Mouse (Mus musculus) heart, postnatal 36 days (tissue): ENCODE measurements around the gene Cenps. TPM values are rescaled to one million over a fixed set of nuclear protein-coding genes. Genes with fewer than 3 reads are reported as not detected.
"Not testable (repeated sequence)": the region's sequence is repeated elsewhere in the genome, so short reads cannot be mapped to it uniquely, and the experiment has no call there.

Experiments
- DNase-seq, 2 experiments: peaks; one replicate each; pipeline ENCODE4 v3.0.0; 2021 to 2022
- intact Hi-C: fragments of 180-260 bp; cut with DNase I; formaldehyde crosslinking; loops from one replicate; pipeline ENCODE4 v1.15.1; 2025
- total RNA-seq, 2 experiments: library from RNA; stranded (reverse); gene quantifications; 2 replicates each; pipeline ENCODE4 v1.2.3; 2021

The Cenps gene
- total RNA-seq = 1 to 10 TPM; 7.9 to 8.6 TPM

- peak; percentile 92 to 93 for DNase-seq
- intact Hi-C loops = loop anchor here (2.0 to 5.0 kb wide), 2 partner anchors 60 to 394 kb away; no protein-coding TSS in a partner anchor
These were observed at the start of gene Cenps for GRCm38 (mm10) chr4:149136982-149137770. TSS of gene Cenps (minus strand) at chr4:149137629.

- DNase-seq = no peak
- intact Hi-C loops = loop anchor here (1.0 kb wide), 1 partner anchor 38 kb away; no protein-coding TSS in a partner anchor
These were observed 45.3 kb upstream of the Cenps start for GRCm38 (mm10) chr4:149182755-149183154.

- DNase-seq = peak in 1 of 2 experiments; percentile 17
- intact Hi-C loops = loop anchor here (1.0 kb wide), 1 partner anchor 38 kb away; no protein-coding TSS in a partner anchor
These were observed 44.8 kb upstream of the Cenps start for GRCm38 (mm10) chr4:149182192-149182591.

GRCm38 (mm10) chr4:149179573-149179972 is 42.1 kb upstream of the Cenps start:
- intact Hi-C loops = no loop called here
- DNase-seq = no peak

- intact Hi-C loops = no loop called here
These were observed 41.7 kb upstream of the Cenps start for GRCm38 (mm10) chr4:149179160-149179559.

GRCm38 (mm10) chr4:149178328-149178727 is 40.9 kb upstream of the Cenps start:
- intact Hi-C loops = no loop called here
- no peak for DNase-seq

More at GRCm38 (mm10) chr4:149179160-149179559, 41.7 kb upstream of the Cenps start:
- DNase-seq = no peak

- DNase-seq = no peak
- intact Hi-C loops = no loop called here
These were observed 39.6 kb upstream of the Cenps start for GRCm38 (mm10) chr4:149177046-149177445.

GRCm38 (mm10) chr4:149176645-149177044 is 39.2 kb upstream of the Cenps start:
- intact Hi-C loops = no loop called here
- DNase-seq = no peak

GRCm38 (mm10) chr4:149173661-149174060 is 36.2 kb upstream of the Cenps start:
- intact Hi-C loops = no loop called here
- DNase-seq = no peak

- intact Hi-C loops = no loop called here
- DNase-seq = peak; percentile 63 to 68
These were observed 35.2 kb upstream of the Cenps start for GRCm38 (mm10) chr4:149172666-149173065.

- intact Hi-C loops = no loop called here
- DNase-seq = peak; percentile 44 to 51
These were observed 34.7 kb upstream of the Cenps start for GRCm38 (mm10) chr4:149172083-149172482.

GRCm38 (mm10) chr4:149171581-149171981 is 34.2 kb upstream of the Cenps start:
- intact Hi-C loops = no loop called here
- peak; percentile 24 to 39 for DNase-seq

GRCm38 (mm10) chr4:149170394-149170931 is 33.0 kb upstream of the Cenps start:
- intact Hi-C loops = no loop called here
- DNase-seq = peak in 1 of 2 experiments; percentile 33

GRCm38 (mm10) chr4:149169926-149170325 is 32.5 kb upstream of the Cenps start:
- intact Hi-C loops = loop anchor here (10.0 kb wide), 1 partner anchor 1025 kb away; no protein-coding TSS in a partner anchor
- not testable (repeated sequence) for DNase-seq

GRCm38 (mm10) chr4:149168016-149168415 is 30.6 kb upstream of the Cenps start:
- no peak for DNase-seq

GRCm38 (mm10) chr4:149166957-149167611 is 29.7 kb upstream of the Cenps start:
- peak in 1 of 2 experiments; percentile 49 for DNase-seq
- intact Hi-C loops = loop anchor here (10.0 kb wide), 1 partner anchor 1022 kb away; no protein-coding TSS in a partner anchor

More at GRCm38 (mm10) chr4:149168016-149168415, 30.6 kb upstream of the Cenps start:
- intact Hi-C loops = loop anchor here (10.0 kb wide), 1 partner anchor 1023 kb away; no protein-coding TSS in a partner anchor

GRCm38 (mm10) chr4:149166215-149166946 is 29.0 kb upstream of the Cenps start, which contains the start of gene Pgd:
TSS of gene Pgd (minus strand) at chr4:149166771.
- intact Hi-C loops = loop anchor here (10.0 kb wide), 1 partner anchor 1022 kb away; no protein-coding TSS in a partner anchor
- peak; percentile 93 to 96 for DNase-seq

- no peak for DNase-seq
- intact Hi-C loops = loop anchor here (10.0 kb wide), 1 partner anchor 1019 kb away; no protein-coding TSS in a partner anchor
These were observed 26.7 kb upstream of the Cenps start for GRCm38 (mm10) chr4:149164150-149164549.

GRCm38 (mm10) chr4:149163196-149163595 is 25.8 kb upstream of the Cenps start:
- no peak for DNase-seq
- intact Hi-C loops = loop anchor here (10.0 kb wide), 1 partner anchor 1018 kb away; no protein-coding TSS in a partner anchor

- DNase-seq = no peak
- intact Hi-C loops = loop anchor here (10.0 kb wide), 1 partner anchor 1016 kb away; no protein-coding TSS in a partner anchor
These were observed 23.7 kb upstream of the Cenps start for GRCm38 (mm10) chr4:149161166-149161565.
